Mouse (Mus musculus) mammary gland, adult 2 months (tissue): ENCODE measurements around the gene Nr5a1. TPM values are rescaled to one million over a fixed set of nuclear protein-coding genes. Genes with fewer than 3 reads are reported as not detected.

Experiments used
- polyA plus RNA-seq: library from polyadenylated mRNA; depleted of rRNA; stranded (reverse); fragments of >200 nt; gene quantifications from 2 replicates; pipeline ENCODE4 v1.2.3, GENCODE M21; 2012; ENCODE audit warnings: low replicate concordance; rRNA removed

Gene Nr5a1
- polyA plus RNA-seq = 0.03 TPM in 1 of 2 replicates, not detected in the other

GRCm38 (mm10) chr2:38714324-38714723 lies at the start of gene Nr5a1:
Nr5a1 (minus strand) TSS chr2:38714542.

GRCm38 (mm10) chr2:38643625-38644427 lies 70.5 kb downstream of the Nr5a1 start, which contains the start of gene Psmb7:
Psmb7 (minus strand) TSS chr2:38644087.

Other genes starting within 250 kb of the Nr5a1 start
- gene Nek6, start 202.9 kb downstream of the Nr5a1 start, polyA plus RNA-seq = 27.8 and 43.2 TPM in 2 replicates
- 42.3 and 135 TPM in 2 replicates for gene Psmb7, start 70.5 kb downstream of the Nr5a1 start, polyA plus RNA-seq
- 2.6 and 5.7 TPM in 2 replicates for gene Nr6a1, start 213.1 kb upstream of the Nr5a1 start, polyA plus RNA-seq
- gene Olfml2a, start 217.4 kb upstream of the Nr5a1 start, polyA plus RNA-seq = 6.9 and 8.7 TPM in 2 replicates